Mouse (Mus musculus) spleen, adult 2 months (tissue): Measurements from ENCODE around the gene Kif5a.

ENCODE experiments used
- CTCF ChIP-seq: fragments of 200-500 bp; IDR thresholded peaks from 2 replicates; pipeline ENCODE4 v1.5.1; 2011; ENCODE audit warnings: mild to moderate bottlenecking, inconsistent platforms; ENCODE audit not compliant: insufficient read depth, insufficient read length, insufficient replicate concordance; ENCODE audit errors: extremely low read depth
- POLR2A ChIP-seq: fragments of 200-500 bp; IDR thresholded peaks from 2 replicates; pipeline ENCODE4 v1.6.1; 2011; ENCODE audit warnings: low read depth, low read length, inconsistent platforms

DNA sequence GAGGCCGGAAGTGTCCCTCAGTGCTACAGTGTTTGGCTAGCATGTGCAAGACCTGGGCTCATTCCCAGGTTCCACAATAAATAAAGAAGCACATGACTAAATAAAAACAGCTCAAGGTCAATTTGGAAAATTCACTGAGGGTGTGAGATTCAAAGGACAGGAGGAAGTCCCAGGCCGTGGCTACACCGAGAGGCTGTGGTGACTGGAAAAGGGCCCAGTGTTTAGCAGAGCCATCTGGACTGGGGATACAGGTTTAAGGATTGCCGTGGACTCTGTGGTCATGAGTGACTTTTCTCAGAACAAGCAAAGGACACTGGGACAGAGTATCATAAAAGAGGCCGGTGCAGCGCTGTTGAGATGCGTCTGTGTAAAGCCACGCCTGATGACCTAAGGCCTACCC is 49.9 kb downstream of the Kif5a start:
- no peak for TF ChIP-seq POLR2A
- TF ChIP-seq CTCF, result no peak
